Mouse (Mus musculus) hindbrain, embryonic 11.5 days (tissue): ENCODE data around the gene Dnmt3a. TPM values are rescaled to one million over a fixed set of nuclear protein-coding genes. Genes with fewer than 3 reads are reported as not detected.

Experiments
- ATAC-seq: fragments of 200-750 bp; cut with Nextera tagmentation; 2 replicates; pipeline ENCODE4 v1.8.0; 2017; ENCODE audit warnings: mild to moderate bottlenecking, moderate TSS enrichment, moderate library complexity; ENCODE audit not compliant: low FRiP score
- DNase-seq: peaks from one replicate; pipeline ENCODE4 v3.0.0-alpha.2; 2015; ENCODE audit warnings: low spot score
- H3K27ac ChIP-seq: fragments of 300-500 bp; sonication (generic); 2 replicates; pipeline ENCODE4 v1.5.1; 2014; ENCODE audit warnings: mild to moderate bottlenecking, low read depth, low read length
- H3K27me3 ChIP-seq: fragments of 300-500 bp; sonication (generic); 2 replicates; pipeline ENCODE4 v1.6.1; 2014; ENCODE audit warnings: mild to moderate bottlenecking, low read length, moderate library complexity, mixed read lengths; ENCODE audit not compliant: control insufficient read depth, insufficient read depth
- H3K36me3 ChIP-seq: fragments of 300-500 bp; sonication (generic); 2 replicates; pipeline ENCODE4 v1.6.1; 2014; ENCODE audit warnings: mild to moderate bottlenecking, low read length, moderate library complexity, mixed read lengths; ENCODE audit not compliant: control insufficient read depth, insufficient read depth
- H3K4me1 ChIP-seq: fragments of 300-500 bp; sonication (generic); replicated peaks from 2 replicates; pipeline ENCODE4 v1.6.1; 2014; ENCODE audit warnings: low read length, mixed read lengths; ENCODE audit not compliant: control insufficient read depth, insufficient read depth
- H3K4me2 ChIP-seq: fragments of 300-500 bp; sonication (generic); replicated peaks from 2 replicates; pipeline ENCODE4 v1.6.1; 2014; ENCODE audit warnings: mild to moderate bottlenecking, low read depth, low read length
- H3K4me3 ChIP-seq: fragments of 300-500 bp; sonication (generic); 2 replicates; pipeline ENCODE4 v1.5.1; 2014; ENCODE audit warnings: low read depth, low read length
- H3K9ac ChIP-seq: fragments of 300-500 bp; sonication (generic); 2 replicates; pipeline ENCODE4 v1.6.1; 2014; ENCODE audit warnings: low read depth, low read length
- H3K9me3 ChIP-seq: fragments of 300-500 bp; sonication (generic); 2 replicates; pipeline ENCODE4 v1.6.1; 2016; ENCODE audit warnings: low read length; ENCODE audit not compliant: control insufficient read depth
- WGBS: fragments of 180-500 bp; shearing (Covaris S2); extraction: QIAGEN DNeasy Blood & Tissue Kit; methylation state at CpG from one replicate; pipeline ENCODE4 v1.1.7; 2014; 5-methylcytosine and 5-hydroxymethylcytosine counted together
- polyA plus RNA-seq: library from polyadenylated mRNA; unstranded; fragments of >200 nt; fragmentation: Nextera tagmentation; extraction: Ambion mirVana; gene quantifications from 2 replicates; pipeline ENCODE4 v1.2.1, GENCODE M21; 2014

The Dnmt3a gene
- polyA plus RNA-seq, 1 experiment from 2014 or later: 75.5 TPM

- no peak overlapping the region for H3K9ac ChIP-seq
- no peaks in the 10 kb centered on the region for H3K4me1 ChIP-seq
- 95% methylated on average over 4 of the region's 4 CpGs for WGBS
- no peak for DNase-seq
- H3K9me3 ChIP-seq: no peaks in the 10 kb centered on the region
- H3K4me2 ChIP-seq: no peak overlapping the region
- no peak overlapping the region for H3K27ac ChIP-seq
- no peaks in the 10 kb centered on the region for H3K36me3 ChIP-seq
- H3K4me3 ChIP-seq: no peak overlapping the region
- no peak for ATAC-seq
- H3K27me3 ChIP-seq: no peaks in the 10 kb centered on the region
Measured at GRCm38 (mm10) chr12:3768391-3768790, 37.4 kb upstream of the Dnmt3a start.

DNA sequence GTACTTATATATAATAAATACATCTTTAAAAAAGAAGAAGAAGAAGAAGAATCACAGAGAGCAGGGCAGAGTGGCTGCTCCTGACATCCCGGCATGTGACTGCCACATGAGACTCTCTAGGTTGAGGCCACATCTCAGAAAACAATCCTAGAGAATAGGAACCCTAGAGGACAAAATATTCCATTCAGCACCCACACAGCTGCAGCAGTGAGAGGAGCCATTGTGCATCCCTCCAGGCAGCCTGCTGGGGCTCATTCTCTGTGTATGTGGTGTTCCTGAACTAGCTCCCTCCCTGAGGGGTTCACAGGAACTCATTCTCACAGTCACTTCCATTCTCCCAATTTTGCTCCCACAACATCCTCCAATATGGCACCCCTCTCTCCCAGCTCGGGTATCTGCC is 35.3 kb upstream of the Dnmt3a start:
- no peak for ATAC-seq
- H3K4me1 ChIP-seq: no peaks in the 10 kb centered on the region
- no peaks in the 10 kb centered on the region for H3K27me3 ChIP-seq
- H3K9me3 ChIP-seq: no peaks in the 10 kb centered on the region
- no peak overlapping the region for H3K4me3 ChIP-seq
- H3K4me2 ChIP-seq: no peak overlapping the region
- H3K9ac ChIP-seq: no peak overlapping the region
- 87% methylated on average over 2 of the region's 2 CpGs for WGBS
- DNase-seq: no peak
- H3K36me3 ChIP-seq: no peaks in the 10 kb centered on the region
- H3K27ac ChIP-seq: no peak overlapping the region

- Histone ChIP-seq H3K4me2 (no peak overlapping the region), H3K4me1 (no peaks in the 10 kb centered on the region), H3K9me3 (no peaks in the 10 kb centered on the region), H3K27me3 (no peaks in the 10 kb centered on the region), H3K27ac (no peak overlapping the region), H3K4me3 (no peak overlapping the region), H3K9ac (no peak overlapping the region), H3K36me3 (no peaks in the 10 kb centered on the region)
- DNase-seq: no peak
- ATAC-seq: no peak
- 88% methylated on average over 2 of the region's 2 CpGs for WGBS
Measured at GRCm38 (mm10) chr12:3771080-3771479, 34.7 kb upstream of the Dnmt3a start.

- H3K4me2 ChIP-seq: no peak overlapping the region
- no peak overlapping the region for H3K9ac ChIP-seq
- ATAC-seq: no peak
- no peaks in the 10 kb centered on the region for H3K4me1 ChIP-seq
- no peaks in the 10 kb centered on the region for H3K36me3 ChIP-seq
- H3K4me3 ChIP-seq: no peak overlapping the region
- H3K27me3 ChIP-seq: no peaks in the 10 kb centered on the region
- no peak for DNase-seq
- H3K9me3 ChIP-seq: no peaks in the 10 kb centered on the region
- 92% methylated on average over 3 of the region's 3 CpGs for WGBS
- no peak overlapping the region for H3K27ac ChIP-seq
Measured at GRCm38 (mm10) chr12:3773643-3774042, 32.2 kb upstream of the Dnmt3a start.

GRCm38 (mm10) chr12:3776015-3776414 is 29.8 kb upstream of the Dnmt3a start:
- Histone ChIP-seq H3K9me3 (no peaks in the 10 kb centered on the region), H3K36me3 (no peaks in the 10 kb centered on the region), H3K4me3 (no peak overlapping the region), H3K4me2 (no peak overlapping the region), H3K27me3 (no peaks in the 10 kb centered on the region), H3K4me1 (peaks cover 5% of the 10 kb centered on the region), H3K9ac (no peak overlapping the region), H3K27ac (no peak overlapping the region)
- DNase-seq (no peak), ATAC-seq (no peak)
- WGBS: 89% methylated on average over 2 of the region's 2 CpGs

DNA sequence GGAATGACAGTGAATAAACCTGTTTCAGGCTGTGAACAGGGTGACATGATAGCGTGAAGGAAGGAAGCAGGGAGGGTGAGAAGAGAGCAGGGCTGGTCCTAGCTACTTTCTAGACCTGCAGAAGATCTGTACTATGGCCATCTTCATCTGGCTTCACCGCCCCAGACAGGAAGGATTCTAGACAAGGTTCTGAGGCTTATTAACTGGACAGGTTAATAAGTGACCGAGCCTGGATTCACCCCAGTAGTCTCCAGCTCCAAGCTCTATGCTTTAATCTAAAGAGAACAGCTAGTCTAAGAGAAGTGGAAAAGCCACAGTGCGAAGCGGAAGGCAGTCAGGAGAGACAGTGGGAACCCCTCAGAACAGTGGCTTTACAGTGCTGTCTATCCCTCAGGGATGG is 28.1 kb upstream of the Dnmt3a start:
- Histone ChIP-seq H3K9me3 (no peaks in the 10 kb centered on the region), H3K4me1 (peaks cover 10% of the 10 kb centered on the region), H3K36me3 (no peaks in the 10 kb centered on the region), H3K9ac (no peak overlapping the region), H3K27ac (no peak overlapping the region), H3K27me3 (no peaks in the 10 kb centered on the region), H3K4me2 (no peak overlapping the region), H3K4me3 (no peak overlapping the region)
- no peak for ATAC-seq
- DNase-seq: no peak
- WGBS: 91% methylated on average over 5 of the region's 5 CpGs

DNA sequence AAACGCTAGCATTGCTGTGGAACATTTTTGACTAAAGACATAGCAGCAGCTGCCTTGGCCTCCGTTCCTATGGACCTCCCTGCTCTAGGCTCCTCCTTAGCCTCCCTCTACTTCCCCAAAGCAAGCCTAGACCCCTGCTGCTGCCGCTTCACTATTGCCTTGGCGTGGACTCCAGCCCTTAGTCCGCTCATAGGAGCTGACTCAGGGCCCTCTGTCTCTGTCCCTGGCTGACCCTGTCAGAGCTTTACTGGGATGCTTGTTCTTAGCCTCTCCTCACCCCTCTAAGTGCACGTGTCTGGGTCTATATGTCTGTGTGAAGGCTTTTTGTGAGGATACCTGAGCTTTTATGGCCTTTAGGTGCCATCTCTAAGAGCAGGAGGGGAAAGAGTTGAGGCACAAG is 27.5 kb upstream of the Dnmt3a start:
- no peak overlapping the region for H3K4me3 ChIP-seq
- ATAC-seq: no peak
- 84% methylated on average over 6 of the region's 6 CpGs for WGBS
- H3K4me1 ChIP-seq: peaks cover 12% of the 10 kb centered on the region
- no peak overlapping the region for H3K4me2 ChIP-seq
- DNase-seq: no peak
- no peaks in the 10 kb centered on the region for H3K9me3 ChIP-seq
- no peak overlapping the region for H3K27ac ChIP-seq
- H3K27me3 ChIP-seq: no peaks in the 10 kb centered on the region
- H3K9ac ChIP-seq: no peak overlapping the region
- H3K36me3 ChIP-seq: no peaks in the 10 kb centered on the region

GRCm38 (mm10) chr12:3779639-3780038 is 26.2 kb upstream of the Dnmt3a start:
- H3K27ac ChIP-seq: no peak overlapping the region
- H3K4me2 ChIP-seq: no peak overlapping the region
- H3K36me3 ChIP-seq: no peaks in the 10 kb centered on the region
- no peaks in the 10 kb centered on the region for H3K9me3 ChIP-seq
- WGBS: 90% methylated on average over 2 of the region's 2 CpGs
- H3K27me3 ChIP-seq: no peaks in the 10 kb centered on the region
- ATAC-seq: no peak
- DNase-seq: no peak
- no peak overlapping the region for H3K4me3 ChIP-seq
- peaks cover 15% of the 10 kb centered on the region for H3K4me1 ChIP-seq
- H3K9ac ChIP-seq: no peak overlapping the region

DNA sequence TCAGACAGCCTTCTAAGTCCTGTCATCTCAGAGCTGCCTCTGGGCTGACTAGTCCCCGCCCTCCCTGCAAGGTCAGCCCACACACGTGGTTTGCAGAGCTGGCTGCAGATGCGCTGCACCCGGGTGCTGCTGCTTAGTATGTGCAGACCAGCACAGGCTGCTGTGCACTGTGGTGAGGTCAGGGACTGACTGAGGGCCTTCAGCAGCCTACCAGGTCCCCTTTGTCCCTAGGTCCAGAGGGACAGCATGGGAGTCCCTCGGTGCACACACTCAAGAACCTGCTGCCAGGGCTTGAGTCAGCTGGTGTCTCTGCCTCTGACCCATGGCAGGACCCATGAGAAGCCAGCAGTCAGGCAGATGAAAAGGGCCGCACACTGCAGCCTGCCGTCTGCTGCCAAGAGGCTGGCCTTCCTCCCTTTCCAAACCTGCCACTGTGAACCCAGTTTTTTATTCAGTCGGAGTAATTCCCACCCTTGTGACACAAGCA is 25.4 kb upstream of the Dnmt3a start:
- Histone ChIP-seq H3K9ac (no peak overlapping the region), H3K4me2 (no peak overlapping the region), H3K9me3 (no peaks in the 10 kb centered on the region), H3K36me3 (no peaks in the 10 kb centered on the region), H3K27ac (no peak overlapping the region), H3K27me3 (no peaks in the 10 kb centered on the region), H3K4me1 (peaks cover 15% of the 10 kb centered on the region), H3K4me3 (no peak overlapping the region)
- DNase-seq (peak; percentile 65), ATAC-seq (peak; percentile 77)
- 17% methylated on average over 8 of the region's 8 CpGs for WGBS
